ENCODE assay signal across 19 mouse cellular contexts in the genomic region with DNA sequence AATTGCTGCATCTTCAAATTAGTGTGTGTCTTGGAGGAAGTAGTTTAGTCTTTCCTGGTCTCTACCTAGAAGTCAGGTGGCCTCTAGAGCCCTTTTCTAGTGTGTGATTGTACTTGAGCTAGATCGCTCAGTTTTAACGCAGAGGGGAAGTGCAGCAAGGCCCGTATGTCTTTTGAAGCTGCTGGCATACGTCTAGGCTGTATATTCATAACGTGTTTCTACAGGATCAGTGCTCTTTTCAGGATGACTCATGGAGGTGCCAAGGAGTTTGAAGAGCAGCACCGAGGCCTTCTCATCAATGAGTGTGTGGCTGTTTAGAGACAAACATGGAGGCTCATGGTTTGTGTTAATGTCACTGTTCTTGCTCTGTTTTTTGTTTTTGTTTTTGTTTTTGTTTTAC. TPM values are rescaled to one million over a fixed set of nuclear protein-coding genes. Genes with fewer than 3 reads are reported as not detected.
A peak's percentile ranks its signal among the peaks of the same experiment; 100 is the strongest.
DNase-seq lines count a peak whose midpoint lies in the region; ATAC-seq lines count a peak whose summit lies in the region.
"Had no signal": no experiment of that assay in that cellular context is flagged by ENCODE, and none has a peak within 500 bp of the region (broad histone marks: within the 10 kb centered on the region; RNA-seq: fewer than 3 reads in every experiment).

No protein-coding gene starts in this region.

- peaks cover 54% of the 10 kb centered on the region for H3K4me1 ChIP-seq in liver, embryonic 12.5 days

- no peak for ATAC-seq in liver, embryonic 12.5 days
- ATAC-seq in inflammation-experienced regulatory T-cells, adult 6 months = peak; percentile 57
- ATAC-seq in megakaryocyte, adult 5-6 weeks (ENCODE audit: poor library complexity, severe bottlenecking) = no peak
- ATAC-seq: intestine, postnatal 0 days had no signal

- DNase-seq in adrenal gland, postnatal 10 days = peak; percentile 26
- DNase-seq in adrenal gland, postnatal 25 days = no peak
- no peak for DNase-seq in liver
- DNase-seq in CD4-positive helper T cell, adult 2 months (ENCODE audit: low read depth, low spot score) = peak; percentile 44
- DNase-seq: heart, adult 18-20 months; heart, postnatal 4 days; kidney, postnatal 4 days; lung, adult 2 months; lung, postnatal 4 days; spleen, adult 18-20 months had no signal

- peaks cover 10% of the 10 kb centered on the region; the same call in 1 of the 2 replicates for H3K36me3 ChIP-seq in liver, embryonic 12.5 days
- H3K36me3 ChIP-seq: embryonic facial prominence, embryonic 10.5 days; hindbrain, embryonic 15.5 days; kidney, embryonic 15.5 days; midbrain, embryonic 10.5 days; stomach, embryonic 15.5 days had no signal

- H3K9me3 ChIP-seq in liver, embryonic 12.5 days (replicated peaks) = no peaks in the 10 kb centered on the region
- H3K9me3 ChIP-seq: embryonic facial prominence, embryonic 10.5 days; hindbrain, embryonic 15.5 days; kidney, embryonic 15.5 days; midbrain, embryonic 10.5 days; stomach, embryonic 15.5 days had no signal

- H3K4me3 ChIP-seq in liver, embryonic 12.5 days = no peak overlapping the region
- H3K4me3 ChIP-seq: embryonic facial prominence, embryonic 10.5 days; hindbrain, embryonic 15.5 days; kidney, embryonic 15.5 days; midbrain, embryonic 10.5 days; stomach, embryonic 15.5 days had no signal

- no peaks in the 10 kb centered on the region for H3K27me3 ChIP-seq in liver, embryonic 12.5 days (replicated peaks)
- H3K27me3 ChIP-seq: hindbrain, embryonic 15.5 days; kidney, embryonic 15.5 days; stomach, embryonic 15.5 days had no signal

- H3K4me2 ChIP-seq in liver, embryonic 12.5 days = no peak overlapping the region
- H3K4me2 ChIP-seq: hindbrain, embryonic 15.5 days; kidney, embryonic 15.5 days; stomach, embryonic 15.5 days had no signal

- WGBS in liver, embryonic 12.5 days (ENCODE audit: insufficient replicate concordance) = 84% methylated on average over 6 of the region's 6 CpGs

- no peak overlapping the region for H3K9ac ChIP-seq in liver, embryonic 12.5 days
- H3K9ac ChIP-seq: hindbrain, embryonic 15.5 days; kidney, embryonic 15.5 days; stomach, embryonic 15.5 days had no signal

- peak overlapping the region; percentile 22; the same call in 1 of the 2 replicates for H3K27ac ChIP-seq in liver, embryonic 12.5 days
- H3K27ac ChIP-seq: embryonic facial prominence, embryonic 10.5 days; hindbrain, embryonic 15.5 days; kidney, embryonic 15.5 days; midbrain, embryonic 10.5 days; stomach, embryonic 15.5 days had no signal

RNA-seq across cellular contexts. Expression of a gene that starts 39.8 kb away (rescaled TPM):
- 10 to 100 TPM; 21.8 to 26.7 TPM for total RNA-seq in adrenal gland, postnatal 10 days (2021)
- total RNA-seq in adrenal gland, postnatal 25 days (2021) = 20.4 and 22.3 TPM in 2 replicates
- 10.7 and 11.2 TPM in 2 replicates for polyA plus RNA-seq in liver, embryonic 12.5 days (2016; fragmentation: Nextera tagmentation; extraction: Ambion mirVana)
- 1 to 10 TPM; 1.4 to 3.0 (median 1.6) TPM for polyA plus RNA-seq in inflammation-experienced regulatory T-cells, adult 6 months (2017; shearing (Covaris generic))
- 12.3 and 12.7 TPM in 2 replicates for total RNA-seq in megakaryocyte, adult 5-6 weeks (2015)
- 14.6 and 18.0 TPM in 2 replicates for total RNA-seq in megakaryocyte, adult 5-6 weeks (2017)

Comparison
In these comparisons a context has a peak if more than half of its experiments do, and no peak if none do; other contexts are left out.
1. DNase-seq: peak in adrenal gland, postnatal 10 days (single experiment) and CD4-positive helper T cell, adult 2 months (single experiment); none in adrenal gland, postnatal 25 days (single experiment) and liver (single experiment).